Mouse (Mus musculus): ENCODE measurements around the gene H6pd. TPM values are rescaled to one million over a fixed set of nuclear protein-coding genes. Genes with fewer than 3 reads are reported as not detected.

The H6pd gene
- polyA plus RNA-seq, 1 experiment from 2014 or later, result 33.1 TPM

DNA sequence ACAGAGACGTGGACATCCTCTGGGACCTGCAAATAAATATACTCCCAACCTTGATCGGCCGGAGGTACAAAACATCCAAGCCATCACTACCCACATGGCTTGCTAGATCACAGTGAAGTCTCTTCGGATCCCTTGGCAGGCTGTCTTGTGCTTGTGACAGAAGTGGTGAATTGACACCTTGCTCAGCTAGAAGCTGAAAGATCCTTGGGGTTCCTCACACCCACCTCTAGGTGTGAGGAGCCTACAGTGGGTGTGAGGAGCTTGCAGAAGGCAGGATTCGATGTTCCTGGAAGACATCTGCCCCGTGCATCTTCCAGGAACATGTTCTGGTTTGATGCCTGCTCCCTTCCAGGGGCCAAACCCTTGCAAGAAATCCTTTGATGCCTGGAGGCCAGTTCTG is 31.6 kb downstream of the H6pd start:
- WGBS, result 73% methylated on average over 6 of the region's 6 CpGs
- H3K9ac ChIP-seq (ENCODE audit: low read depth, low read length), result no peak overlapping the region
- H3K4me3 ChIP-seq (ENCODE audit: low read depth, low read length), result no peak overlapping the region
- no peaks in the 10 kb centered on the region for H3K4me1 ChIP-seq (replicated peaks; ENCODE audit: control insufficient read depth, insufficient read depth, low read length)
- H3K9me3 ChIP-seq (ENCODE audit: control insufficient read depth), result no peaks in the 10 kb centered on the region
- no peaks in the 10 kb centered on the region for H3K27me3 ChIP-seq (replicated peaks; ENCODE audit: control insufficient read depth, insufficient read depth, low read length)
- H3K4me2 ChIP-seq (replicated peaks; ENCODE audit: low read depth), result no peak overlapping the region
- ATAC-seq, result no peak
- H3K36me3 ChIP-seq (ENCODE audit: control insufficient read depth, insufficient read depth), result peaks cover 17% of the 10 kb centered on the region
- no peak overlapping the region for H3K27ac ChIP-seq (ENCODE audit: low read depth, low read length)
- no peak for TF ChIP-seq CTCF (IDR thresholded peaks at IDR 0.05; ENCODE audit: low read depth)

DNA sequence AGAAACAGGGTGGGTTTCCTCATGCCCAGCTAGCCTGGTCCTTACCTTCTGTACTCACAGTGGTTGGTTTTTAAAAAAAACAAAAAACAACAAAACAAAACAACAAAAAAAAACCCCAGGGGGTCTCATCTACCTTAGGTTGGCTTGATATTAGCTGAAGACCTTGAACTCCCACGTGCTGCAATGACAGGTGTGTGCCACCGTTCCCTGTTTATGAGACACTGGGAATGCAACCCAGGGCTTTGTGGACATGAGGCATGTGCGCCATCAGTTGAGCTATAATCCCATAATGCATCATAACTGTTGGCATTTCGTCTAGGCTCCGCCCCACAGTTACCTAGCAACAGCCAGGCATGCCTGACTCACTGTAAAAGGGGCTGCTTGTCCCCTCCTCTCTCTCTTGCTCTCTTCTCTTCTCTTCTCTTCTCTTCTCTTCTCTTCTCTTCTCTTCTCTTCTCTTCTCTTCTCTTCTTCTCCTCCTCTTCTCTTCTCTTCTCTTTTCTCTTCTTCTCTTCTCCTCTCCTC is 33.0 kb downstream of the H6pd start:
- Histone ChIP-seq H3K27me3 (replicated peaks; ENCODE audit: control insufficient read depth, insufficient read depth, low read length) (no peaks in the 10 kb centered on the region), H3K9ac (ENCODE audit: low read depth, low read length) (no peak overlapping the region), H3K4me1 (replicated peaks; ENCODE audit: control insufficient read depth, insufficient read depth, low read length) (no peaks in the 10 kb centered on the region), H3K9me3 (ENCODE audit: control insufficient read depth) (no peaks in the 10 kb centered on the region), H3K36me3 (ENCODE audit: control insufficient read depth, insufficient read depth) (peaks cover 3% of the 10 kb centered on the region; the same call in 1 of the 2 replicates), H3K27ac (ENCODE audit: low read depth, low read length) (no peak overlapping the region), H3K4me3 (ENCODE audit: low read depth, low read length) (no peak overlapping the region), H3K4me2 (replicated peaks; ENCODE audit: low read depth) (no peak overlapping the region)
- no peak for TF ChIP-seq CTCF (IDR thresholded peaks at IDR 0.05; ENCODE audit: low read depth)
- 61% methylated on average over 5 of the region's 5 CpGs for WGBS
- no peak for ATAC-seq

DNA sequence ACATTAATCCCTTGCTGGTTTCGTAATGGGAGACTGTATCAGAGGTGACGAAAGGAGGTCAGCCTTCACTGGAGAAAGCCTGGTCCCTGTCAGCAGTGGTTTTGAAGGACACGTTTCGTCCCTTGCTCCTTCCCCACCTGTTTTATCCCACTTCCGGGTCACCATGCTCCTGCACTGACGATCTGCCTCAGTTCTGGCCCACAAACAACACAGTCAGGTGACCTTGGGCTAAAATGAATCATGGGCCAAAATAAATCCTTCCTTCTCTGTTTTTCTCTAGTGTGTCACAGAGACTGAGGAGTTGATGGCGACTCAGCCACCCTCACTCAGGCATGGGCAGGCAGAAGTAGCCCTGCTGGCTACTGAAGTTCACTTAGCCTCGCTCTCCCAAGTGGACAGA is 33.5 kb downstream of the H6pd start:
- no peak for TF ChIP-seq CTCF (IDR thresholded peaks at IDR 0.05; ENCODE audit: low read depth)
- WGBS, result 64% methylated on average over 8 of the region's 8 CpGs
- no peaks in the 10 kb centered on the region for H3K9me3 ChIP-seq (ENCODE audit: control insufficient read depth)
- no peak for ATAC-seq
- H3K9ac ChIP-seq (ENCODE audit: low read depth, low read length), result no peak overlapping the region
- no peaks in the 10 kb centered on the region for H3K27me3 ChIP-seq (replicated peaks; ENCODE audit: control insufficient read depth, insufficient read depth, low read length)
- H3K4me3 ChIP-seq (ENCODE audit: low read depth, low read length), result no peak overlapping the region
- no peak overlapping the region for H3K4me2 ChIP-seq (replicated peaks; ENCODE audit: low read depth)
- no peaks in the 10 kb centered on the region for H3K36me3 ChIP-seq (ENCODE audit: control insufficient read depth, insufficient read depth)
- H3K27ac ChIP-seq (ENCODE audit: low read depth, low read length), result no peak overlapping the region
- H3K4me1 ChIP-seq (replicated peaks; ENCODE audit: control insufficient read depth, insufficient read depth, low read length), result no peaks in the 10 kb centered on the region

DNA sequence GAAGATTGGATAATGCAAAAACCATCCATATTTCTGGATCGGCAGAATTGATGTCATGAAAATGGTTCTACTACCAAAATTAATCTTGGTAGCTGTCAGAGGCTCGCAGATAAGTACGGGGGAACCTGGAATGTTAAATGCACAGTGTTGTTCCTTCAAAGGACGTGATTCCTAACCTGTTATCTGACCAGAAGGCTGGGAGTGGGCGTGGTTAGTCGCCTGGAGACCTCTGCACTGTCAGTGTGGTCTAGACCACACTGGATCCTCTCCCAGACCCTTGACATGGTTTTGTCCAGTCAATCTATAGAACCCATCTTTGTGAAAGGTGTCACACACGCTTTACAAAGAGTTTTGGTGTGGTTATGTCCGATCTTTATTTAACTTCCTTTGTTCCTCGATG is 37.4 kb downstream of the H6pd start:
- H3K27me3 ChIP-seq (replicated peaks; ENCODE audit: control insufficient read depth, insufficient read depth, low read length), result no peaks in the 10 kb centered on the region
- TF ChIP-seq CTCF (IDR thresholded peaks at IDR 0.05; ENCODE audit: low read depth), result no peak
- 49% methylated on average over 9 of the region's 9 CpGs for WGBS
- H3K4me1 ChIP-seq (replicated peaks; ENCODE audit: control insufficient read depth, insufficient read depth, low read length), result no peaks in the 10 kb centered on the region
- no peak overlapping the region for H3K4me3 ChIP-seq (ENCODE audit: low read depth, low read length)
- H3K9ac ChIP-seq (ENCODE audit: low read depth, low read length), result no peak overlapping the region
- no peaks in the 10 kb centered on the region for H3K9me3 ChIP-seq (ENCODE audit: control insufficient read depth)
- H3K27ac ChIP-seq (ENCODE audit: low read depth, low read length), result no peak overlapping the region
- H3K4me2 ChIP-seq (replicated peaks; ENCODE audit: low read depth), result no peak overlapping the region
- ATAC-seq, result no peak
- no peaks in the 10 kb centered on the region for H3K36me3 ChIP-seq (ENCODE audit: control insufficient read depth, insufficient read depth)

DNA sequence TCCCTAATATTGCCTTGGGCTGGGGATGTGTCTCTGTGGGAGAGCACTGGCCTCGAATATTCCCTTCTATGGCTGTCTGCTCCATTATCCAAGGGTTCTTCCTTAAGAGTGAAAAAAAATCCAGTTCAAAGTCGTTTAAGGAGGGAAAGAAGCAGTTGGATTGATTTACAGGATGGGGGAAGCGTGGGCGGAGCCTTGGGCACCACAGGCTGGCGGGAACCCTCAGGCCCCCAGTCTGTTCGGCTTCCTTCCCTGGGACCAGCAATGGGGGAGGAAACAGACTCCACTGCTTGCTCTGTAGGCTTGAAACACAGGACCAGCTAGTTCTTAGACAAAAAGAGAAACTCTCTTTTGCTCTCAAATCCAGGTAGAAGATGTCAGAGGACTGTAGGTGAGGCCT is 40.3 kb downstream of the H6pd start:
- H3K27ac ChIP-seq (ENCODE audit: low read depth, low read length), result no peak overlapping the region

DNA sequence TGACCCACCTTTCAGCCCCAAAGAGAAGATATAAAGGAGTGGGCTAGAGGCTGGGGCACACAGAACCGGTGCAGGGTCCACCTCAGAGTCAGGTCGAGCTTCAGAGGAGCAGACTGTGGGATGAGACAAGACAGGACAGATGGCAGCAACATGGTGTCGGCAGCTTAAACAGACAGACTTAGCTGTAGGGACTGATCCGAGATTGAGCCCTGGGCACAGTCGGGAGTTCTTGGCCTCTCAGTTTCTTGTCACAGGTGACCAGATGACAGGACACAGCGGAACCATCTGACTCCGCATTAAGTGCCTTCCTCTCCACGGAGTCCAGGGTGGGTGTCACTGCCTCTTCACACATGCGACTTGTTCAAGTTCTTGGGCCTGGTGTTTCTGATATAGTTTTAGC is 41.9 kb downstream of the H6pd start:
- WGBS, result 93% methylated on average over 9 of the region's 9 CpGs
- ATAC-seq, result no peak
- no peak for TF ChIP-seq CTCF (IDR thresholded peaks at IDR 0.05; ENCODE audit: low read depth)
- Histone ChIP-seq H3K4me2 (replicated peaks; ENCODE audit: low read depth) (no peak overlapping the region), H3K4me1 (replicated peaks; ENCODE audit: control insufficient read depth, insufficient read depth, low read length) (peaks cover 9% of the 10 kb centered on the region), H3K9ac (ENCODE audit: low read depth, low read length) (no peak overlapping the region), H3K36me3 (ENCODE audit: control insufficient read depth, insufficient read depth) (no peaks in the 10 kb centered on the region), H3K27ac (ENCODE audit: low read depth, low read length) (no peak overlapping the region), H3K27me3 (replicated peaks; ENCODE audit: control insufficient read depth, insufficient read depth, low read length) (no peaks in the 10 kb centered on the region), H3K9me3 (ENCODE audit: control insufficient read depth) (no peaks in the 10 kb centered on the region), H3K4me3 (ENCODE audit: low read depth, low read length) (no peak overlapping the region)

More for the DNA sequence above, 40.3 kb downstream of the H6pd start:
- Histone ChIP-seq H3K4me2 (replicated peaks; ENCODE audit: low read depth) (no peak overlapping the region), H3K9me3 (ENCODE audit: control insufficient read depth) (no peaks in the 10 kb centered on the region), H3K4me3 (ENCODE audit: low read depth, low read length) (no peak overlapping the region), H3K4me1 (replicated peaks; ENCODE audit: control insufficient read depth, insufficient read depth, low read length) (peaks cover 9% of the 10 kb centered on the region), H3K36me3 (ENCODE audit: control insufficient read depth, insufficient read depth) (no peaks in the 10 kb centered on the region), H3K9ac (ENCODE audit: low read depth, low read length) (no peak overlapping the region), H3K27me3 (replicated peaks; ENCODE audit: control insufficient read depth, insufficient read depth, low read length) (no peaks in the 10 kb centered on the region)
- no peak for TF ChIP-seq CTCF (IDR thresholded peaks at IDR 0.05; ENCODE audit: low read depth)
- ATAC-seq, result no peak
- WGBS, result 53% methylated on average over 6 of the region's 6 CpGs

DNA sequence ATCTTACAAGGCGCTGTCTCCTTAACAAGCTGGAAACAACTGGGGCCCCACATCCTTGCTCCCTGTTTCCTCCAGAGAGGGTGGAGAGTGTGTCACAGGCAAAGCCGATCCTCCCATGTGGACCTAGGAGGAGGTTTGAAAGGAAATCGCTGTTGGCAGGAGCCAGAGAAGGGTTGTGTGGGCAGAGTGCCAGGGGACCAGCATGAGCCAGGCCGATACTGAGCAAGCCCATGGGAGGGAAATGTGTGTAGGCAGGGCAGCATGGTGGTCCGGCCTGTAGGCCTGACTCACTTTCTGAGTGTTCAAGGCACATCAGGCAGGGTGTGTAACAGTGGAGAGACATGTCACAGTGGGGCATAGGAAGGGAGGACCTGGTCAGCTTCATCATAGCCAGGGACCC is 42.6 kb downstream of the H6pd start:
- Histone ChIP-seq H3K4me2 (replicated peaks; ENCODE audit: low read depth) (no peak overlapping the region), H3K4me3 (ENCODE audit: low read depth, low read length) (no peak overlapping the region), H3K9me3 (ENCODE audit: control insufficient read depth) (no peaks in the 10 kb centered on the region), H3K9ac (ENCODE audit: low read depth, low read length) (no peak overlapping the region), H3K4me1 (replicated peaks; ENCODE audit: control insufficient read depth, insufficient read depth, low read length) (peaks cover 9% of the 10 kb centered on the region), H3K27ac (ENCODE audit: low read depth, low read length) (no peak overlapping the region), H3K36me3 (ENCODE audit: control insufficient read depth, insufficient read depth) (no peaks in the 10 kb centered on the region), H3K27me3 (replicated peaks; ENCODE audit: control insufficient read depth, insufficient read depth, low read length) (no peaks in the 10 kb centered on the region)
- TF ChIP-seq CTCF (IDR thresholded peaks at IDR 0.05; ENCODE audit: low read depth), result no peak
- 48% methylated on average over 5 of the region's 5 CpGs for WGBS
- ATAC-seq, result no peak
